Mouse (Mus musculus): ENCODE data around the gene Bin2. TPM values are rescaled to one million over a fixed set of nuclear protein-coding genes. Genes with fewer than 3 reads are reported as not detected.

Bin2 gene
- polyA plus RNA-seq, 2 experiments = 2.3 to 4.7 TPM

DNA sequence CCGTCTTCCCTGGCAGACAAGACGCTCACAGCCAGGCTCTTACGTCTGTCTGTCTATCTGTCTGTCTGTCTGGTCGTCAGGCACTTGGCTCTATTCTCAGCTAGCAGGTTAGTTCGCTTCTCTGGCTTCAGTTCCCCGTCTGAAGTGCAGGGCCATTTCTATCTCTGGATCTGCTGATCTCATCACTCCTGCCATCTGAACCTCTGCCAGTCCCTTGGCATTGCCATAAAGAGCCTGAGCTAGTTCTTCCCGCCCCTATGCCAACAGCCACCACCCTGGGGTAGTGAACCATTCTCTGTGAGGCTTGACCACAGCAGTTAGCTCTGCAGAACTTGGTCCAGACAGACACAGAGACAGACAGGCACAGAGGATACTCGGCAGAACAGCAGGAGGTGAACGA, 9.0 kb downstream of the Bin2 start:
- Histone ChIP-seq H3K9ac (ENCODE audit: low read depth, low read length, severe bottlenecking) (no peak overlapping the region), H3K4me3 (replicated peaks; ENCODE audit: low read length) (no peak overlapping the region), H3K36me3 (ENCODE audit: control insufficient read depth, insufficient read depth, low read length) (no peaks in the 10 kb centered on the region), H3K4me1 (ENCODE audit: control insufficient read depth, insufficient read depth, low read length) (no peaks in the 10 kb centered on the region), H3K9me3 (ENCODE audit: control insufficient read depth, low read length) (no peaks in the 10 kb centered on the region), H3K27ac (replicated peaks; ENCODE audit: low read depth, low read length) (no peak overlapping the region), H3K27me3 (ENCODE audit: control insufficient read depth, insufficient read depth, low read length) (no peaks in the 10 kb centered on the region), H3K4me2 (replicated peaks; ENCODE audit: low read depth, low read length, severe bottlenecking) (no peak overlapping the region)
- no peak for ATAC-seq (ENCODE audit: low FRiP score, low read depth)
- no peak for DNase-seq (ENCODE audit: low spot score)
- no peak for TF ChIP-seq POLR2A (IDR thresholded peaks at IDR 0.05; ENCODE audit: borderline replicate concordance, extremely low read depth, insufficient read depth, insufficient read length)
- 81% methylated on average over 9 of the region's 9 CpGs for WGBS

DNA sequence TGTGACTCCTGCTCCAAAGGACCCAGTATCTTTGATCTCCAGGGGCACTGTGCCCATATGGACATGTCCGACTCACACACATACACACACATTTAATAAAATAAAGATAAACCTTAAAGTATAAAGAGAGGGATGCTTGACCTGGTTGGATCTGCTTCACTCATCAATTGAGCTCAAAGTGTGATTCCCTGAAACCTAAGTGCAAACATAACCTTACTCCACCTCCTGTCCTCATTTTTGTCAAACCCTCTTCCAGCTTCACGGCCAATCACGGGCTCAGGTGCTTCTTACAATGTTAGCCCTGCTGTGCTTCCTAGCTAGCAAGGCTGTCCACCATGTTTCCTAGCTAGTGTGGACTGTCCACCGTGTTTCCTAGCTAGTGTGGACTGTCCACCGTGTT, 14.2 kb downstream of the Bin2 start:
- no peaks in the 10 kb centered on the region for H3K4me1 ChIP-seq (ENCODE audit: control insufficient read depth, insufficient read depth, low read length)
- H3K36me3 ChIP-seq (ENCODE audit: control insufficient read depth, insufficient read depth, low read length) = no peaks in the 10 kb centered on the region
- WGBS = 86% methylated on average over 5 of the region's 5 CpGs
- H3K9me3 ChIP-seq (ENCODE audit: control insufficient read depth, low read length) = no peaks in the 10 kb centered on the region
- DNase-seq (ENCODE audit: low spot score) (no peak), ATAC-seq (ENCODE audit: low FRiP score, low read depth) (no peak)
- no peaks in the 10 kb centered on the region for H3K27me3 ChIP-seq (ENCODE audit: control insufficient read depth, insufficient read depth, low read length)
- TF ChIP-seq POLR2A (IDR thresholded peaks at IDR 0.05; ENCODE audit: borderline replicate concordance, extremely low read depth, insufficient read depth, insufficient read length) = no peak
- H3K4me3 ChIP-seq (replicated peaks; ENCODE audit: low read length) = no peak overlapping the region
- no peak overlapping the region for H3K27ac ChIP-seq (replicated peaks; ENCODE audit: low read depth, low read length)
- no peak overlapping the region for H3K9ac ChIP-seq (ENCODE audit: low read depth, low read length, severe bottlenecking)
- H3K4me2 ChIP-seq (replicated peaks; ENCODE audit: low read depth, low read length, severe bottlenecking) = no peak overlapping the region

DNA sequence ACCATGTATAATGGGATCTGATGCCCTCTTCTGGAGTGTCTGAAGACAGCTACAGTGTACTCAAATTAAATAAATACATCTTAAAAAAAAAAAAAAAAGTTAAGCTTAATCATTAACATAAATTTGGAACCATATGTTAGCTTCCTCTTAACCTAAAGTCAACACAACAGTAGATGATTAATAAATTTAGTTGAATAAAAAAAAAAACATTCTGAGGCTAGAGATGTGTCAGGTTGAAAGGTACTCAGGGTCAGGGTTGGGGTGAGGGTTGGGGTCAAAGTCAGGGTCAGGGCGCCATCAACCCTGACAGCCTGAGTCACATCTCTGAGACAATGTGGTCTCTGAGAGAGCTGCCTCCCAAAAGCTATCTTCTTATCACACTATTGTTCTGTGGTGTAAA, 15.1 kb downstream of the Bin2 start:
- H3K36me3 ChIP-seq (ENCODE audit: control insufficient read depth, insufficient read depth, low read length) = no peaks in the 10 kb centered on the region
- TF ChIP-seq POLR2A (IDR thresholded peaks at IDR 0.05; ENCODE audit: borderline replicate concordance, extremely low read depth, insufficient read depth, insufficient read length) = no peak
- no peak for DNase-seq (ENCODE audit: low spot score)

GRCm38 (mm10) chr15:100651610-100652009, 17.7 kb downstream of the Bin2 start:
- TF ChIP-seq POLR2A (IDR thresholded peaks at IDR 0.05; ENCODE audit: borderline replicate concordance, extremely low read depth, insufficient read depth, insufficient read length) = no peak
- Histone ChIP-seq H3K4me2 (replicated peaks; ENCODE audit: low read depth, low read length, severe bottlenecking) (no peak overlapping the region), H3K4me3 (replicated peaks; ENCODE audit: low read length) (no peak overlapping the region), H3K27me3 (ENCODE audit: control insufficient read depth, insufficient read depth, low read length) (no peaks in the 10 kb centered on the region), H3K9me3 (ENCODE audit: control insufficient read depth, low read length) (no peaks in the 10 kb centered on the region), H3K27ac (replicated peaks; ENCODE audit: low read depth, low read length) (no peak overlapping the region), H3K9ac (ENCODE audit: low read depth, low read length, severe bottlenecking) (no peak overlapping the region), H3K4me1 (ENCODE audit: control insufficient read depth, insufficient read depth, low read length) (no peaks in the 10 kb centered on the region), H3K36me3 (ENCODE audit: control insufficient read depth, insufficient read depth, low read length) (no peaks in the 10 kb centered on the region)
- no peak for ATAC-seq (ENCODE audit: low FRiP score, low read depth)
- DNase-seq (ENCODE audit: low spot score) = no peak
- 76% methylated on average over 9 of the region's 9 CpGs for WGBS

More for the DNA sequence above, 15.1 kb downstream of the Bin2 start:
- H3K9me3 ChIP-seq (ENCODE audit: control insufficient read depth, low read length) = no peaks in the 10 kb centered on the region
- no peak overlapping the region for H3K4me2 ChIP-seq (replicated peaks; ENCODE audit: low read depth, low read length, severe bottlenecking)
- no peaks in the 10 kb centered on the region for H3K4me1 ChIP-seq (ENCODE audit: control insufficient read depth, insufficient read depth, low read length)
- ATAC-seq (ENCODE audit: low FRiP score, low read depth) = no peak
- no peak overlapping the region for H3K4me3 ChIP-seq (replicated peaks; ENCODE audit: low read length)
- H3K27me3 ChIP-seq (ENCODE audit: control insufficient read depth, insufficient read depth, low read length) = no peaks in the 10 kb centered on the region
- no peak overlapping the region for H3K9ac ChIP-seq (ENCODE audit: low read depth, low read length, severe bottlenecking)
- H3K27ac ChIP-seq (replicated peaks; ENCODE audit: low read depth, low read length) = no peak overlapping the region
- WGBS = 88% methylated on average over 1 of the region's 1 CpGs

- DNase-seq (ENCODE audit: low spot score) = no peak
- 84% methylated on average over 10 of the region's 10 CpGs for WGBS
Measured at GRCm38 (mm10) chr15:100650111-100650510, 19.2 kb downstream of the Bin2 start.

DNA sequence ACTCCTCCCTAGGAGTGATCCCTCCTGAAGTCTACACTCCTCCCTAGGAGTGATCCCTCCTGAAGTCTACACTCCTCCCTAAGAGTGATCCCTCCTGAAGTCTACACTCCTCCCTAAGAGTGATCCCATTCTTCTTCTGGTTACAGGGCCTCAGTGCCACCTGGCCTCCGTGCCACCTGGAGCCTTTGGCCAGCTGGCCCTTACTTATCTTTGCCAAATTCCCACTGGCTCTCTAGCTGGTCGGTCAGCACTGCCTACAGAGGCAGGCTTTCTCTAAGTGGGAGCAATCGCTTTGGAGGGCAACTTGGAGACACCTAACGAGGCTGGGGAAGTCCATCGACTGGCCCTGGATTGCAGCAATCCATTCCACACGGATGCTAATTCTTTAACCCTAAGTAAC, 23.2 kb downstream of the Bin2 start:
- WGBS = 71% methylated on average over 6 of the region's 6 CpGs
- H3K4me3 ChIP-seq (replicated peaks; ENCODE audit: low read length) = no peak overlapping the region

More at GRCm38 (mm10) chr15:100650111-100650510, 19.2 kb downstream of the Bin2 start:
- Histone ChIP-seq H3K4me2 (replicated peaks; ENCODE audit: low read depth, low read length, severe bottlenecking) (no peak overlapping the region), H3K4me3 (replicated peaks; ENCODE audit: low read length) (no peak overlapping the region), H3K27me3 (ENCODE audit: control insufficient read depth, insufficient read depth, low read length) (no peaks in the 10 kb centered on the region), H3K9me3 (ENCODE audit: control insufficient read depth, low read length) (no peaks in the 10 kb centered on the region), H3K27ac (replicated peaks; ENCODE audit: low read depth, low read length) (no peak overlapping the region), H3K4me1 (ENCODE audit: control insufficient read depth, insufficient read depth, low read length) (no peaks in the 10 kb centered on the region), H3K9ac (ENCODE audit: low read depth, low read length, severe bottlenecking) (no peak overlapping the region), H3K36me3 (ENCODE audit: control insufficient read depth, insufficient read depth, low read length) (no peaks in the 10 kb centered on the region)
- no peak for ATAC-seq (ENCODE audit: low FRiP score, low read depth)
- TF ChIP-seq POLR2A (IDR thresholded peaks at IDR 0.05; ENCODE audit: borderline replicate concordance, extremely low read depth, insufficient read depth, insufficient read length) = no peak

More for the DNA sequence above, 23.2 kb downstream of the Bin2 start:
- no peak overlapping the region for H3K9ac ChIP-seq (ENCODE audit: low read depth, low read length, severe bottlenecking)
- no peaks in the 10 kb centered on the region for H3K36me3 ChIP-seq (ENCODE audit: control insufficient read depth, insufficient read depth, low read length)
- no peak overlapping the region for H3K27ac ChIP-seq (replicated peaks; ENCODE audit: low read depth, low read length)
- no peaks in the 10 kb centered on the region for H3K9me3 ChIP-seq (ENCODE audit: control insufficient read depth, low read length)
- TF ChIP-seq POLR2A (IDR thresholded peaks at IDR 0.05; ENCODE audit: borderline replicate concordance, extremely low read depth, insufficient read depth, insufficient read length) = no peak
- no peaks in the 10 kb centered on the region for H3K4me1 ChIP-seq (ENCODE audit: control insufficient read depth, insufficient read depth, low read length)
- H3K27me3 ChIP-seq (ENCODE audit: control insufficient read depth, insufficient read depth, low read length) = no peaks in the 10 kb centered on the region
- DNase-seq (ENCODE audit: low spot score) (no peak), ATAC-seq (ENCODE audit: low FRiP score, low read depth) (no peak)
- H3K4me2 ChIP-seq (replicated peaks; ENCODE audit: low read depth, low read length, severe bottlenecking) = no peak overlapping the region

All from limb, embryonic 14.5 days (tissue).